In the genomic region with DNA sequence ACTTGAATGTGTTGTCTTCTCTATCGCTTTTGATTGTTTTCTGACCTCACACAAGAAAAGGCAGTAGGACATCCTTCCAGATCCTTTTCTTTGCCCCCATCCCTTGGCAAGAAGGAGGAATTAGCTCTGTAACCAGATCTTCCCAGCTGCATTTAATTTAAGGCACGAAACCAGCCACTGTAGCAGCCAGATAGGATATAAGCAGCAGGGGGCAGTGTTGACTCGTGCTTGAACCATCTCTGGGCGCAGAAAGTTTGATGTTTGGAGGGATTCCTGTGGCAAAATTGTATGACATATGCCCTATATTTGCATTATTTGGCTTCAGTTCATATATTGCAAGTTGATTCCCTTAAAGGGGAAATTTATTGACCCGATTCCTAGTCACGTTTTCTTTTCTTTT, we compare ENCODE assay signal across 8 mouse cellular contexts. TPM values are rescaled to one million over a fixed set of nuclear protein-coding genes. Genes with fewer than 3 reads are reported as not detected.
DNase-seq lines count a peak whose midpoint lies in the region; ATAC-seq lines count a peak whose summit lies in the region.

No protein-coding gene starts in this region.

- no peaks in the 10 kb centered on the region for H3K36me3 ChIP-seq in macrophage (ENCODE audit: inconsistent target)

- peak; percentile 94 for DNase-seq in adipocyte (ENCODE audit: low spot score)
- peak; percentile 94 for DNase-seq in embryo, embryonic 10 days (ENCODE audit: low spot score)
- DNase-seq in gastrocnemius, postnatal 25 days: peak; percentile 59
- peak; percentile 48 to 70 for DNase-seq in left cerebral cortex, adult 8-10 months (ENCODE audit: low spot score in 2 of 2)
- peak; percentile 91 to 94 for DNase-seq in right cerebral cortex, adult 2 months (ENCODE audit: low spot score in 2 of 2)

- peak; percentile 46 for ATAC-seq in inflammation-experienced regulatory T-cells, adult 6 months
- no peak for ATAC-seq in erythroid progenitor cell, adult 5-6 weeks (replicated peaks; ENCODE audit: low FRiP score, poor library complexity, severe bottlenecking)

- H3K4me3 ChIP-seq in macrophage (ENCODE audit: inconsistent target): peak overlapping the region; percentile 39

- WGBS in macrophage (ENCODE audit: missing documents): 3% methylated on average over 6 of the region's 6 CpGs

- H3K79me2 ChIP-seq in macrophage (ENCODE audit: inconsistent target): no peaks in the 10 kb centered on the region

- no peak overlapping the region for H3K27ac ChIP-seq in macrophage

RNA-seq across cellular contexts. Expression of a gene that starts 2.5 kb away (rescaled TPM):
- 1 to 10 TPM; 3.3 to 3.9 TPM for total RNA-seq in gastrocnemius, postnatal 25 days (2021)
- polyA plus RNA-seq in inflammation-experienced regulatory T-cells, adult 6 months (2017; shearing (Covaris generic)): under 1 TPM in 2 of 3 experiments, not detected in 1; 0.04 to 0.26 TPM
- 10 to 100 TPM in 1 of 4 experiments, 1 to 10 TPM in 3; 8.6 to 12.3 (median 9.5) TPM for total RNA-seq in left cerebral cortex, adult 8-10 months (2022)
- 1 to 10 TPM in 1 of 26 experiments, under 1 TPM in 13, not detected in 12; 0.04 to 3.4 (median 0.08) TPM for total RNA-seq in macrophage (2018; cell fraction: chromatin; rRNA removed)
- total RNA-seq in macrophage (2018; cell fraction: cytosol; rRNA removed): under 1 TPM in 5 of 26 experiments, not detected in 21; under 0.01 TPM
- under 1 TPM in 4 of 26 experiments, not detected in 22; 0.12 to 0.82 (median 0.22) TPM for total RNA-seq in macrophage (2018; cell fraction: nucleus; rRNA removed)
- polyA plus RNA-seq in macrophage (2018): 0.01 TPM in 1 of 3 replicates, not detected in the others
- total RNA-seq in erythroid progenitor cell, adult 5-6 weeks (2015; ENCODE audit: low replicate concordance): under 0.01 TPM in 2 replicates
- total RNA-seq in erythroid progenitor cell, adult 5-6 weeks (2017; ENCODE audit: low replicate concordance): 0.13 TPM in 1 of 2 replicates, not detected in the other
